In the genomic region with DNA sequence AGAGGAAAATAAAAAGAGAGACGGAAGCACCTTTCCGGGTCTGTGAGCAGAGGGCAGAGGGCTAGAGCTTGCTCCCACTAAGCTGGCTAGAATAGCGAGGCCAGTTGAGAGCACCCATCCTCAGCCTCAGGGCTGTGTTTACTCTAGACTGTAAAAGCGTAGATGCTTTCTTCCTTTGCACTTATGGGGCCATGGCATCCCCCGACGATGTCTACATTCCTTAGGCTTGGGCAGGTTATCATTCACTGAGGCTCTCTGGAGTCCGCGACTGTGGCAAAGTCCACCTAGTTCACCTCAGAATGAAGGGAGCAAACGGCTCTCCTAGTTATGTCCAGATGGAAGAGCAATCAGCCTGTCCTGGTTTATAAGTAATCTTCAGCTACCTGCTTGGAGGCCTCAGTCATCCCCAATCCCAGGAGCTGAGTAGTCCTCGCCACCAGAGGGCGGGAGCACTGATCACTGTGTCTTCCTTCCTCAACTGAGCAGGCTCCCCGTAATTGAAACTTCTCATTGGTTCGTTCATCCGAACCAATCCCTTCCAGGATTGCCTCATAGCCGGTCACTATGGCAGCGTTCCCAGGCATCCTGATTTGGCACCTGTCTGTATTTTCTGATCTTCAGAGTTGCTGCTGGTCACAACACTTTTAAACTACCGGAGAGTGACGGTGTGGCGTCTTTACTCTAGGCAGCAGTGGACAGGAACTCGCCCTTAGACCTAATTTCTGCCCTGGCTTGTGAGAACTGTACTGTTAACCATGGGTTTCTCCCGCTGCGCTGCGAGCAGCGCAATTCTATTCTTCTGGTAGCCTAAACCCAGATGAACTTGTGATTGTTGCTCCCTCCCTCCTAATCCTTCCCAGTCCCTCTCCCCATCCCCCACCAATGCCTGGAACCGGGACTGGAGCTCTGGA, we compare ENCODE assay signal across 8 mouse cellular contexts. TPM values are rescaled to one million over a fixed set of nuclear protein-coding genes. Genes with fewer than 3 reads are reported as not detected.
A peak's percentile ranks its signal among the peaks of the same experiment; 100 is the strongest.
DNase-seq lines count a peak whose midpoint lies in the region; ATAC-seq lines count a peak whose summit lies in the region.

No protein-coding gene starts in this region.

- H3K9ac ChIP-seq in embryonic facial prominence, embryonic 11.5 days (replicated peaks; ENCODE audit: low read length): peak overlapping the region; percentile 29
- 0 out of 2 replicates have a peak overlapping the region, but pooled peaks have one; percentile 10 for H3K9ac ChIP-seq in intestine, embryonic 15.5 days

- intact Hi-C loops in left cerebral cortex, postnatal 10 days (cut with DNase I): no loop called here

- peak; percentile 89 for ATAC-seq in embryonic facial prominence, embryonic 11.5 days (replicated peaks; ENCODE audit: insufficient number of reproducible peaks, low FRiP score, low TSS enrichment, low read depth)
- peak; percentile 92 for ATAC-seq in intestine, embryonic 15.5 days
- peak; percentile 99 for ATAC-seq in megakaryocyte progenitor cell, adult 5-6 weeks (replicated peaks; ENCODE audit: poor library complexity)

- peak; percentile 83 for DNase-seq in adrenal gland, postnatal 14 days
- peak; percentile 86 for DNase-seq in embryonic facial prominence, embryonic 11.5 days (ENCODE audit: low spot score)
- peak; percentile 57 for DNase-seq in gonadal fat pad, adult 2 months (ENCODE audit: low read depth)
- peak; percentile 67 to 83 for DNase-seq in left cerebral cortex, postnatal 10 days (ENCODE audit: extremely low spot score in 1 of 2, low spot score in 2 of 2)
- DNase-seq in right cerebral cortex, postnatal 10 days (ENCODE audit: low spot score in 2 of 2): peak; percentile 84 to 86
- peak; percentile 83 for DNase-seq in urinary bladder, postnatal 14 days (ENCODE audit: low spot score)

- H3K4me1 ChIP-seq in embryonic facial prominence, embryonic 11.5 days (ENCODE audit: control insufficient read depth, insufficient read depth, low read length): no peaks in the 10 kb centered on the region
- 0 out of 2 replicates have a peak, but pooled peaks cover 5% of the 10 kb centered on the region for H3K4me1 ChIP-seq in intestine, embryonic 15.5 days (replicated peaks)

- no peaks in the 10 kb centered on the region for H3K9me3 ChIP-seq in embryonic facial prominence, embryonic 11.5 days (replicated peaks; ENCODE audit: control insufficient read depth, low read length)
- no peaks in the 10 kb centered on the region for H3K9me3 ChIP-seq in intestine, embryonic 15.5 days

- H3K27me3 ChIP-seq in embryonic facial prominence, embryonic 11.5 days (ENCODE audit: control insufficient read depth, insufficient read depth, low read length): no peaks in the 10 kb centered on the region
- H3K27me3 ChIP-seq in intestine, embryonic 15.5 days (replicated peaks): no peaks in the 10 kb centered on the region

- WGBS in embryonic facial prominence, embryonic 11.5 days: 23% methylated on average over 25 of the region's 25 CpGs
- 20% methylated on average over 25 of the region's 25 CpGs for WGBS in intestine, embryonic 15.5 days

- no peak overlapping the region for H3K27ac ChIP-seq in embryonic facial prominence, embryonic 11.5 days (replicated peaks; ENCODE audit: low read depth, low read length)
- H3K27ac ChIP-seq in intestine, embryonic 15.5 days: no peak overlapping the region

- H3K4me2 ChIP-seq in embryonic facial prominence, embryonic 11.5 days (ENCODE audit: low read depth, low read length): peak overlapping the region; percentile 57
- peak overlapping the region; percentile 60 for H3K4me2 ChIP-seq in intestine, embryonic 15.5 days (replicated peaks)

- no peaks in the 10 kb centered on the region for H3K36me3 ChIP-seq in embryonic facial prominence, embryonic 11.5 days (replicated peaks; ENCODE audit: control insufficient read depth, insufficient read depth, low read depth, low read length)
- no peaks in the 10 kb centered on the region for H3K36me3 ChIP-seq in intestine, embryonic 15.5 days

- peak overlapping the region; percentile 33 for H3K4me3 ChIP-seq in embryonic facial prominence, embryonic 11.5 days (ENCODE audit: low read depth, low read length)
- H3K4me3 ChIP-seq in intestine, embryonic 15.5 days (replicated peaks): peak overlapping the region; percentile 29

RNA-seq across cellular contexts. Expression of a gene that starts 23.2 kb away (rescaled TPM):
- total RNA-seq in adrenal gland, postnatal 14 days (2021): 12.7 and 16.9 TPM in 2 replicates
- polyA plus RNA-seq in embryonic facial prominence, embryonic 11.5 days (2014; fragmentation: Nextera tagmentation; extraction: Ambion mirVana): 0.45 and 0.63 TPM in 2 replicates
- polyA plus RNA-seq in gonadal fat pad, adult 2 months (2012; rRNA removed): 16.0 and 18.2 TPM in 2 replicates
- polyA plus RNA-seq in intestine, embryonic 15.5 days (2015; fragmentation: Nextera tagmentation; extraction: Ambion mirVana): 16.1 and 20.9 TPM in 2 replicates
- total RNA-seq in left cerebral cortex, postnatal 10 days (2021): 1 to 10 TPM; 5.8 to 6.2 TPM
- total RNA-seq in megakaryocyte progenitor cell, adult 5-6 weeks (2015): not detected in 2 replicates
- total RNA-seq in megakaryocyte progenitor cell, adult 5-6 weeks (2017): not detected in 2 replicates

RNA-seq across cellular contexts. Expression of a gene that starts 55.4 kb away (rescaled TPM):
- total RNA-seq in adrenal gland, postnatal 14 days (2021): not detected in 2 replicates
- not detected in 2 replicates for polyA plus RNA-seq in embryonic facial prominence, embryonic 11.5 days (2014; fragmentation: Nextera tagmentation; extraction: Ambion mirVana)
- polyA plus RNA-seq in gonadal fat pad, adult 2 months (2012; rRNA removed): 0.04 and 0.22 TPM in 2 replicates
- polyA plus RNA-seq in intestine, embryonic 15.5 days (2015; fragmentation: Nextera tagmentation; extraction: Ambion mirVana): not detected in 2 replicates
- not detected for total RNA-seq in left cerebral cortex, postnatal 10 days (2021)
- total RNA-seq in megakaryocyte progenitor cell, adult 5-6 weeks (2015): not detected in 2 replicates
- total RNA-seq in megakaryocyte progenitor cell, adult 5-6 weeks (2017): not detected in 2 replicates

Comparison
In these comparisons a context has a peak if more than half of its experiments do, and no peak if none do; other contexts are left out.
1. RNA of a gene that starts 23.2 kb away (total RNA-seq): 12.7 to 16.9 TPM in adrenal gland, postnatal 14 days and 5.8 to 6.2 TPM in left cerebral cortex, postnatal 10 days; not detected in megakaryocyte progenitor cell, adult 5-6 weeks; every median in the first group is over 4 times any median in the second.
2. Peak in every context shown above with its lines, with median percentiles within 50 percentile points of each other: DNase-seq and ATAC-seq.